Mouse (Mus musculus) liver, embryonic 14.5 days (tissue): ENCODE measurements around the gene Mdm2.
A peak's percentile ranks its signal among the peaks of the same experiment; 100 is the strongest.

ENCODE experiments used
- CTCF ChIP-seq: IDR thresholded peaks from 2 replicates; pipeline ENCODE4 v1.5.1; 2016; ENCODE audit warnings: antibody characterized with exemption, low read depth, control low read depth
- EP300 ChIP-seq: IDR thresholded peaks from 2 replicates; pipeline ENCODE4 v1.6.1; 2016; ENCODE audit warnings: antibody characterized with exemption, low read depth

- TF ChIP-seq CTCF (peak; percentile 51), EP300 (no peak)
Observed at GRCm38 (mm10) chr10:117676644-117677313, 33.8 kb downstream of the Mdm2 start.
